Mouse (Mus musculus) testis, adult 2 months (tissue): ENCODE measurements around the gene Gm17334.

Experiments used
- CTCF ChIP-seq: fragments of 200-500 bp; IDR thresholded peaks from 2 replicates; pipeline ENCODE4 v1.5.1; 2012; ENCODE audit warnings: low read depth, mild to moderate bottlenecking, inconsistent platforms, low read length, moderate library complexity; ENCODE audit not compliant: control insufficient read depth, insufficient read depth, insufficient replicate concordance
- POLR2A ChIP-seq: fragments of 200-500 bp; IDR thresholded peaks from 2 replicates; pipeline ENCODE4 v1.6.1; 2012; ENCODE audit warnings: low read depth, mild to moderate bottlenecking, inconsistent platforms, low read length, moderate library complexity; ENCODE audit not compliant: control insufficient read depth

DNA sequence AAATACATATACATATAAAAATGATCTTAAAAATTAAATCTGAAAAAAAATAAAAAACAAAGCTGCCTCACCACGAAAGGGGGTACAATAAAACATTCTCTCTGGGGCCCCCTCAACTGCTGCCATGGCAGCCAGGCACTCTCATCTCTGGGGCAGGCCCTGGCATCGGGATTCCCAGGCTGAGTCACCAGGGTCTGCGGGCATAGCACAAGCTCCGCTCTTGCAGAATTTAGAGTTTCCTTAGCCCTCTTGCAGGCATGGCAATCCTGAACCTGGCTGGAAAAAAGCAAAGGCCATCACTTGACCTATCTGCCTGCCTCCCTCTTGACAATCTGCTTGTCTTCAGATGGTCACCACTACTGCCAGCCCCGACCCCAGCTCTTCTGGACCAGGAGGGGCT is 11.7 kb downstream of the Gm17334 start:
- TF ChIP-seq CTCF (no peak), POLR2A (no peak)
